Mouse (Mus musculus) Muller cell, postnatal 12 days (primary cell): ENCODE results near the gene Gpm6b.
A peak's percentile ranks its signal among the peaks of the same experiment; 100 is the strongest.

Source experiments
- DNase-seq: peaks from one replicate; pipeline ENCODE4 v3.0.0-alpha.2; 2015; ENCODE audit errors: inconsistent ontology term

Gpm6b gene

GRCm38 (mm10) chrX:166238831-166239460 lies at the start of gene Gpm6b:
Gpm6b (plus strand) TSS chrX:166238911.
- DNase-seq, result peak; percentile 86

- no peak for DNase-seq
These were observed 42.4 kb upstream of the Gpm6b start for GRCm38 (mm10) chrX:166196327-166196726.

GRCm38 (mm10) chrX:166198266-166198665 lies 40.4 kb upstream of the Gpm6b start:
- DNase-seq, result no peak

GRCm38 (mm10) chrX:166199812-166200211 lies 38.9 kb upstream of the Gpm6b start:
- no peak for DNase-seq

- no peak for DNase-seq
These were observed 24.1 kb upstream of the Gpm6b start for GRCm38 (mm10) chrX:166214576-166214975.

GRCm38 (mm10) chrX:166216248-166216647 lies 22.5 kb upstream of the Gpm6b start:
- no peak for DNase-seq

- DNase-seq, result no peak
These were observed 22.0 kb upstream of the Gpm6b start for GRCm38 (mm10) chrX:166216720-166217119.

- no peak for DNase-seq
These were observed 19.4 kb upstream of the Gpm6b start for GRCm38 (mm10) chrX:166219331-166219730.

GRCm38 (mm10) chrX:166226856-166227255 lies 11.9 kb upstream of the Gpm6b start:
- DNase-seq, result no peak

- no peak for DNase-seq
These were observed 9.0 kb upstream of the Gpm6b start for GRCm38 (mm10) chrX:166229750-166230149.

- DNase-seq, result no peak
These were observed 8.0 kb upstream of the Gpm6b start for GRCm38 (mm10) chrX:166230515-166231267.

- DNase-seq, result peak; percentile 57
These were observed 2.6 kb upstream of the Gpm6b start for GRCm38 (mm10) chrX:166236131-166236530.

GRCm38 (mm10) chrX:166239520-166239919 lies 809 bp downstream of the Gpm6b start:
- DNase-seq, result no peak

- peak; percentile 36 for DNase-seq
These were observed 2.0 kb downstream of the Gpm6b start for GRCm38 (mm10) chrX:166240751-166241150.

GRCm38 (mm10) chrX:166243261-166243885 lies 4.7 kb downstream of the Gpm6b start:
- peak; percentile 55 for DNase-seq

GRCm38 (mm10) chrX:166271489-166271888 lies 32.8 kb downstream of the Gpm6b start:
- peak; percentile 72 for DNase-seq

GRCm38 (mm10) chrX:166272646-166273045 lies 33.9 kb downstream of the Gpm6b start:
- no peak for DNase-seq

- peak; percentile 31 for DNase-seq
These were observed 41.1 kb downstream of the Gpm6b start for GRCm38 (mm10) chrX:166279861-166280260.

GRCm38 (mm10) chrX:166286760-166287483 lies 48.2 kb downstream of the Gpm6b start:
- DNase-seq, result peak; percentile 82

GRCm38 (mm10) chrX:166291266-166291665 lies 52.6 kb downstream of the Gpm6b start:
- DNase-seq, result no peak

- no peak for DNase-seq
These were observed 54.8 kb downstream of the Gpm6b start for GRCm38 (mm10) chrX:166293465-166293864.

- DNase-seq, result no peak
These were observed 64.1 kb downstream of the Gpm6b start for GRCm38 (mm10) chrX:166302791-166303190.
